Mouse (Mus musculus) hindbrain, embryonic 10.5 days (tissue): ENCODE measurements at regions not wholly inside any gene's neighbourhood (a gene's known extent, or its start where the extent isn't known, plus 50 kb on each side); places are given as distances from the start of the nearest gene placed in this dataset.

ENCODE experiments used
- DNase-seq: peaks from one replicate; pipeline ENCODE4 v3.0.0-alpha.2; 2017; ENCODE audit warnings: low spot score
- H3K27ac ChIP-seq: fragments of 300-500 bp; sonication (generic); 2 replicates; pipeline ENCODE4 v1.5.1; 2016; ENCODE audit warnings: mild to moderate bottlenecking, moderate library complexity
- H3K27me3 ChIP-seq: fragments of 300-500 bp; sonication (generic); 2 replicates; pipeline ENCODE4 v1.6.1; 2016; ENCODE audit warnings: mild to moderate bottlenecking; ENCODE audit not compliant: poor library complexity, insufficient read depth, severe bottlenecking
- H3K36me3 ChIP-seq: fragments of 300-500 bp; sonication (generic); 2 replicates; pipeline ENCODE4 v1.6.1; 2016; ENCODE audit warnings: mild to moderate bottlenecking, moderate library complexity
- H3K4me1 ChIP-seq: fragments of 300-500 bp; sonication (generic); replicated peaks from 2 replicates; pipeline ENCODE4 v1.6.1; 2016; ENCODE audit warnings: mild to moderate bottlenecking
- H3K4me3 ChIP-seq: fragments of 300-500 bp; sonication (generic); 2 replicates; pipeline ENCODE4 v1.5.1; 2016; ENCODE audit warnings: mild to moderate bottlenecking, moderate library complexity
- H3K9me3 ChIP-seq: fragments of 300-500 bp; sonication (generic); 2 replicates; pipeline ENCODE4 v1.6.1; 2016; ENCODE audit warnings: mild to moderate bottlenecking, moderate library complexity
- WGBS: fragments of 180-500 bp; shearing (Covaris S2); methylation state at CpG from one replicate; pipeline ENCODE4 v1.1.7; 2016; 5-methylcytosine and 5-hydroxymethylcytosine counted together

- 83% methylated on average over 8 of the region's 8 CpGs for WGBS
- H3K27me3 ChIP-seq, result no peaks in the 10 kb centered on the region
Measured at GRCm38 (mm10) chr2:57424879-57425278, 187.4 kb downstream of the Gpd2 start.

GRCm38 (mm10) chr2:57425439-57425838, 188.0 kb downstream of the Gpd2 start:
- H3K4me1 ChIP-seq, result no peaks in the 10 kb centered on the region
- H3K9me3 ChIP-seq, result no peaks in the 10 kb centered on the region
- no peak overlapping the region for H3K27ac ChIP-seq
- DNase-seq, result no peak
- no peaks in the 10 kb centered on the region for H3K36me3 ChIP-seq
- H3K4me3 ChIP-seq, result no peak overlapping the region
- no peaks in the 10 kb centered on the region for H3K27me3 ChIP-seq
- 92% methylated on average over 5 of the region's 5 CpGs for WGBS

More at GRCm38 (mm10) chr2:57424879-57425278, 187.4 kb downstream of the Gpd2 start:
- no peak overlapping the region for H3K27ac ChIP-seq
- no peak for DNase-seq
- no peak overlapping the region for H3K4me3 ChIP-seq
- H3K9me3 ChIP-seq, result 0 out of 2 replicates have a peak, but pooled peaks cover 4% of the 10 kb centered on the region
- no peaks in the 10 kb centered on the region for H3K36me3 ChIP-seq
- H3K4me1 ChIP-seq, result no peaks in the 10 kb centered on the region

- Histone ChIP-seq H3K27ac (no peak overlapping the region), H3K4me3 (no peak overlapping the region), H3K27me3 (no peaks in the 10 kb centered on the region), H3K4me1 (no peaks in the 10 kb centered on the region), H3K36me3 (no peaks in the 10 kb centered on the region), H3K9me3 (no peaks in the 10 kb centered on the region)
- no peak for DNase-seq
- WGBS, result 91% methylated on average over 6 of the region's 6 CpGs
Measured at GRCm38 (mm10) chr2:57450996-57451770, 213.7 kb downstream of the Gpd2 start.

GRCm38 (mm10) chr2:57453896-57454679, 216.7 kb downstream of the Gpd2 start:
- Histone ChIP-seq H3K27me3 (no peaks in the 10 kb centered on the region), H3K27ac (no peak overlapping the region), H3K36me3 (no peaks in the 10 kb centered on the region), H3K4me1 (no peaks in the 10 kb centered on the region), H3K4me3 (no peak overlapping the region), H3K9me3 (no peaks in the 10 kb centered on the region)
- WGBS, result 88% methylated on average over 5 of the region's 5 CpGs
- DNase-seq, result no peak

- H3K27me3 ChIP-seq, result no peaks in the 10 kb centered on the region
Measured at GRCm38 (mm10) chr2:57459901-57460300, 222.5 kb downstream of the Gpd2 start.

GRCm38 (mm10) chr2:57473873-57474272, 236.4 kb downstream of the Gpd2 start:
- no peaks in the 10 kb centered on the region for H3K27me3 ChIP-seq
- WGBS, result 83% methylated on average over 3 of the region's 3 CpGs
- no peak for DNase-seq
- no peaks in the 10 kb centered on the region for H3K4me1 ChIP-seq
- H3K27ac ChIP-seq, result no peak overlapping the region
- H3K9me3 ChIP-seq, result no peaks in the 10 kb centered on the region
- no peak overlapping the region for H3K4me3 ChIP-seq
- H3K36me3 ChIP-seq, result no peaks in the 10 kb centered on the region

More at GRCm38 (mm10) chr2:57459901-57460300, 222.5 kb downstream of the Gpd2 start:
- WGBS, result 88% methylated on average over 2 of the region's 2 CpGs
- Histone ChIP-seq H3K27ac (no peak overlapping the region), H3K36me3 (no peaks in the 10 kb centered on the region), H3K4me1 (no peaks in the 10 kb centered on the region), H3K4me3 (no peak overlapping the region), H3K9me3 (no peaks in the 10 kb centered on the region)
- no peak for DNase-seq

GRCm38 (mm10) chr2:57492116-57492515, 254.7 kb downstream of the Gpd2 start:
- 84% methylated on average over 4 of the region's 4 CpGs for WGBS
- Histone ChIP-seq H3K4me1 (no peaks in the 10 kb centered on the region; the same call in 1 of the 2 replicates), H3K36me3 (no peaks in the 10 kb centered on the region), H3K27me3 (no peaks in the 10 kb centered on the region), H3K9me3 (no peaks in the 10 kb centered on the region), H3K4me3 (no peak overlapping the region), H3K27ac (no peak overlapping the region)
- no peak for DNase-seq

GRCm38 (mm10) chr2:57492914-57493621, 255.6 kb downstream of the Gpd2 start:
- whole genome bisulfite sequencing, result 76% methylated on average over 6 of the region's 6 CpGs
- no peak for DNase-seq
- Histone ChIP-seq H3K36me3 (no peaks in the 10 kb centered on the region), H3K9me3 (no peaks in the 10 kb centered on the region), H3K27me3 (no peaks in the 10 kb centered on the region), H3K4me1 (no peaks in the 10 kb centered on the region; the same call in 1 of the 2 replicates), H3K27ac (no peak overlapping the region), H3K4me3 (no peak overlapping the region)

- WGBS, result 66% methylated on average over 2 of the region's 2 CpGs
- Histone ChIP-seq H3K4me1 (no peaks in the 10 kb centered on the region; the same call in 1 of the 2 replicates), H3K9me3 (no peaks in the 10 kb centered on the region), H3K27me3 (no peaks in the 10 kb centered on the region), H3K4me3 (no peak overlapping the region), H3K27ac (no peak overlapping the region), H3K36me3 (no peaks in the 10 kb centered on the region)
- no peak for DNase-seq
Measured at GRCm38 (mm10) chr2:57496315-57496954, 259.0 kb downstream of the Gpd2 start.

- no peak for DNase-seq
- Histone ChIP-seq H3K36me3 (no peaks in the 10 kb centered on the region), H3K4me1 (no peaks in the 10 kb centered on the region; the same call in 1 of the 2 replicates), H3K9me3 (no peaks in the 10 kb centered on the region), H3K4me3 (no peak overlapping the region), H3K27ac (no peak overlapping the region), H3K27me3 (no peaks in the 10 kb centered on the region)
- WGBS, result 90% methylated on average over 1 of the region's 1 CpGs
Measured at GRCm38 (mm10) chr2:57497933-57498332, 260.5 kb downstream of the Gpd2 start.

GRCm38 (mm10) chr2:57504678-57505077, 267.2 kb downstream of the Gpd2 start:
- H3K36me3 ChIP-seq, result no peaks in the 10 kb centered on the region
- no peak overlapping the region for H3K4me3 ChIP-seq
- WGBS, result 80% methylated on average over 2 of the region's 2 CpGs
- H3K27me3 ChIP-seq, result no peaks in the 10 kb centered on the region
- no peak for DNase-seq
- no peaks in the 10 kb centered on the region for H3K4me1 ChIP-seq
- H3K27ac ChIP-seq, result no peak overlapping the region
- H3K9me3 ChIP-seq, result no peaks in the 10 kb centered on the region

- Histone ChIP-seq H3K4me3 (no peak overlapping the region), H3K9me3 (no peaks in the 10 kb centered on the region), H3K27ac (no peak overlapping the region), H3K27me3 (no peaks in the 10 kb centered on the region), H3K36me3 (no peaks in the 10 kb centered on the region), H3K4me1 (no peaks in the 10 kb centered on the region)
- 85% methylated on average over 3 of the region's 3 CpGs for WGBS
- no peak for DNase-seq
Measured at GRCm38 (mm10) chr2:57522465-57522864, 285.0 kb downstream of the Gpd2 start.
